ENCODE assay signal across 35 mouse cellular contexts in the genomic region with DNA sequence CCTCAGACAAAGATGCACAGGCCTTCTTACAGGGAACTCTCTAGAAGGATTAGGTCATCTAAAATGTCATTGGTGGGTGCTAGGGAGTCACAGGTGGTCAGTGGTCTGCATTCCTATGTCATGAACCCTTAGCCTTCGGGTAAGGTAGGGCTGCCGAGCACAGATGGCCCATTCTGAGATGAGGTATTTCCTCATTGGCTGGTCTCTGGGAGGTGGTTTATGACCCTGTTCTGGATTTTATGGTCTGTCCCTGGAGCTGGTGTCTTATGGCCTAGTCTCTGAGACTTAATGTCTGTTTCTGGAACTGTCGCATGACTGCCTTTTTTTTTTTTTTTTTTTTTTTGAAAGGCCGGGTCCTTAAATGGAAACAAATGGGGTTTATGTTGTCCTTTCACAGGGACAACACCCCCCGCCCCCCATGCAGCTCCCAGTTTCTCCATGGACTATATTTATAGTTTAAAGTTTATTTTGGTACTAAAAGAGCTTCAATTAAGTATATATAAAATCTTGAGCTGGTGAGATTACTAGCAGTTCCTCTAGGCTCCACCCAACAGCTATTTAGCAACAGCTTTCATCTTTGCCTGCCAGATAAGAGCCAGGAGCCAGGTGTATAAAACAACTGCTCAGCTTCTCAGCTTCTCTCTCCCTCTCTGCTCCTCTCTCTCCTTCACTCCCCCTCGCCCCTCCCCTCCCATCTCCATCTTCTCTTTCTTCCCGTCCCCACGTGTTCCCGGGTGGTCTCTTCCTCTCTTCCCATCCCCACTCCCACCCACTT. TPM values are rescaled to one million over a fixed set of nuclear protein-coding genes. Genes with fewer than 3 reads are reported as not detected.
DNase-seq lines count a peak whose midpoint lies in the region; ATAC-seq and TF ChIP-seq lines count a peak whose summit lies in the region.
"Had no signal": no experiment of that assay in that cellular context is flagged by ENCODE, and none has a peak within 500 bp of the region (broad histone marks: within the 10 kb centered on the region; RNA-seq: fewer than 3 reads in every experiment).

No protein-coding gene starts in this region.

- H3K9me3 ChIP-seq in kidney, postnatal 0 days (replicated peaks; ENCODE audit: low read length) = no peaks in the 10 kb centered on the region
- H3K9me3 ChIP-seq in kidney, embryonic 15.5 days (replicated peaks) = no peaks in the 10 kb centered on the region
- H3K9me3 ChIP-seq: hindbrain, embryonic 15.5 days; midbrain, embryonic 15.5 days; neural tube, embryonic 13.5 days had no signal

- no peak for TF ChIP-seq CTCF in kidney, postnatal 0 days (IDR thresholded peaks at IDR 0.05; ENCODE audit: low read depth)

- H3K36me3 ChIP-seq in kidney, postnatal 0 days (ENCODE audit: insufficient read depth, low read length) = no peaks in the 10 kb centered on the region
- H3K36me3 ChIP-seq in kidney, embryonic 15.5 days = no peaks in the 10 kb centered on the region
- H3K36me3 ChIP-seq: hindbrain, embryonic 15.5 days; midbrain, embryonic 15.5 days; neural tube, embryonic 13.5 days had no signal

- H3K4me3 ChIP-seq in kidney, postnatal 0 days (replicated peaks; ENCODE audit: low read depth, low read length) = no peak overlapping the region
- no peak overlapping the region for H3K4me3 ChIP-seq in kidney, embryonic 15.5 days (replicated peaks)
- H3K4me3 ChIP-seq: hindbrain, embryonic 15.5 days; midbrain, embryonic 15.5 days; neural tube, embryonic 13.5 days had no signal

- H3K9ac ChIP-seq in kidney, postnatal 0 days (ENCODE audit: low read depth, low read length) = no peak overlapping the region
- no peak overlapping the region for H3K9ac ChIP-seq in kidney, embryonic 15.5 days
- H3K9ac ChIP-seq: hindbrain, embryonic 15.5 days; midbrain, embryonic 15.5 days; neural tube, embryonic 13.5 days had no signal

- H3K27me3 ChIP-seq in kidney, postnatal 0 days (ENCODE audit: insufficient read depth, low read length) = no peaks in the 10 kb centered on the region
- no peaks in the 10 kb centered on the region for H3K27me3 ChIP-seq in kidney, embryonic 15.5 days
- H3K27me3 ChIP-seq: hindbrain, embryonic 15.5 days; midbrain, embryonic 15.5 days; neural tube, embryonic 13.5 days had no signal

- H3K27ac ChIP-seq in kidney, postnatal 0 days = no peak overlapping the region
- H3K27ac ChIP-seq in kidney, embryonic 15.5 days = no peak overlapping the region
- H3K27ac ChIP-seq: hindbrain, embryonic 15.5 days; midbrain, embryonic 15.5 days; neural tube, embryonic 13.5 days had no signal

- H3K4me1 ChIP-seq in kidney, postnatal 0 days (replicated peaks; ENCODE audit: insufficient read depth, low read length) = no peaks in the 10 kb centered on the region
- peaks cover 11% of the 10 kb centered on the region for H3K4me1 ChIP-seq in kidney, embryonic 15.5 days
- H3K4me1 ChIP-seq: hindbrain, embryonic 15.5 days; midbrain, embryonic 15.5 days; neural tube, embryonic 13.5 days had no signal

- WGBS in kidney, postnatal 0 days = 23% methylated on average over 9 of the region's 9 CpGs
- 28% methylated on average over 9 of the region's 9 CpGs for WGBS in kidney, embryonic 15.5 days
- WGBS in large intestine, adult 2 months = 9% methylated on average over 9 of the region's 9 CpGs

- peak; percentile 45 for DNase-seq in kidney, postnatal 0 days (ENCODE audit: low spot score)
- peak; percentile 52 for DNase-seq in large intestine, adult 2 months (ENCODE audit: low read depth, low spot score)
- DNase-seq in ovary, postnatal 14 days (ENCODE audit: low spot score) = no peak
- DNase-seq in adrenal gland, postnatal 10 days = no peak
- DNase-seq in adrenal gland, postnatal 14 days = no peak
- DNase-seq: B cell, adult 2 months; cerebellum, adult 11-12 months; cerebellum, postnatal 14 days; kidney, adult 11 months; kidney, postnatal 14 days; layer of hippocampus, postnatal 36 days; liver; lung, adult 18-20 months; lung, postnatal 14 days; right cerebral cortex, adult 18-20 months; right cerebral cortex, postnatal 4 days; thymus, adult 18-20 months; thymus, postnatal 4 days had no signal

- no peak overlapping the region for H3K4me2 ChIP-seq in kidney, postnatal 0 days (ENCODE audit: low read length)
- H3K4me2 ChIP-seq in kidney, embryonic 15.5 days = no peak overlapping the region
- H3K4me2 ChIP-seq: heart, embryonic 11.5 days; hindbrain, embryonic 15.5 days; midbrain, embryonic 15.5 days; neural tube, embryonic 13.5 days had no signal

- ATAC-seq in kidney, postnatal 0 days (replicated peaks; ENCODE audit: low FRiP score, low read depth) = no peak; the same call in 1 of the 2 replicates
- ATAC-seq in kidney, embryonic 15.5 days (replicated peaks; ENCODE audit: low FRiP score) = no peak; the same call in 1 of the 2 replicates
- ATAC-seq in erythroid progenitor cell, adult 5-6 weeks (replicated peaks; ENCODE audit: low FRiP score, poor library complexity, severe bottlenecking) = peak; percentile 39; the same call in 1 of the 2 replicates
- peak; percentile 47; the same call in 1 of the 2 replicates for ATAC-seq in megakaryocyte-erythroid progenitor cell, adult 5-6 weeks (replicated peaks; ENCODE audit: low FRiP score, low TSS enrichment, poor library complexity, severe bottlenecking)
- ATAC-seq: midbrain, embryonic 15.5 days had no signal

RNA-seq across cellular contexts. Expression of a gene that starts 23.7 kb away (rescaled TPM):
- 0.04 TPM in 1 of 2 replicates, not detected in the other for polyA plus RNA-seq in kidney, postnatal 0 days (2015; fragmentation: Nextera tagmentation; extraction: Ambion mirVana)
- polyA plus RNA-seq in kidney, embryonic 15.5 days (2015; fragmentation: Nextera tagmentation; extraction: Ambion mirVana) = not detected in 2 replicates
- total RNA-seq in erythroid progenitor cell, adult 5-6 weeks (2015; ENCODE audit: low replicate concordance) = not detected in 2 replicates
- not detected in 2 replicates for total RNA-seq in erythroid progenitor cell, adult 5-6 weeks (2017; ENCODE audit: low replicate concordance)
- not detected in 2 replicates for polyA plus RNA-seq in large intestine, adult 2 months (2012; rRNA removed)
- total RNA-seq in megakaryocyte-erythroid progenitor cell, adult 5-6 weeks (2014; fragmentation: Nextera tagmentation) = not detected in 2 replicates
- not detected in 2 replicates for total RNA-seq in megakaryocyte-erythroid progenitor cell, adult 5-6 weeks (2017)
- not detected for total RNA-seq in adrenal gland, postnatal 10 days (2021)
- total RNA-seq in adrenal gland, postnatal 14 days (2021) = not detected in 2 replicates
- total RNA-seq: gastrocnemius, adult 8-10 months; hematopoietic stem cell, adult 5-6 weeks; layer of hippocampus, adult 8-10 months; layer of hippocampus, postnatal 36 days; left cerebral cortex, postnatal 14 days; megakaryocyte, adult 5-6 weeks had no signal
- polyA plus RNA-seq: embryonic facial prominence, embryonic 11.5 days; forebrain, embryonic 11.5 days; gonadal fat pad, adult 2 months; heart, embryonic 11.5 days; heart, postnatal 0 days; hindbrain, embryonic 15.5 days; midbrain, embryonic 15.5 days; neural tube, embryonic 13.5 days; stomach, embryonic 16.5 days had no signal

RNA-seq across cellular contexts. Expression of a gene that starts 49.8 kb away (rescaled TPM):
- 13.1 and 13.6 TPM in 2 replicates for polyA plus RNA-seq in kidney, postnatal 0 days (2015; fragmentation: Nextera tagmentation; extraction: Ambion mirVana)
- polyA plus RNA-seq in kidney, embryonic 15.5 days (2015; fragmentation: Nextera tagmentation; extraction: Ambion mirVana) = 22.0 and 24.6 TPM in 2 replicates
- 46.5 and 50.8 TPM in 2 replicates for total RNA-seq in erythroid progenitor cell, adult 5-6 weeks (2015; ENCODE audit: low replicate concordance)
- 44.3 and 45.0 TPM in 2 replicates for total RNA-seq in erythroid progenitor cell, adult 5-6 weeks (2017; ENCODE audit: low replicate concordance)
- 15.9 and 18.8 TPM in 2 replicates for polyA plus RNA-seq in large intestine, adult 2 months (2012; rRNA removed)
- 81.6 and 83.6 TPM in 2 replicates for total RNA-seq in megakaryocyte-erythroid progenitor cell, adult 5-6 weeks (2014; fragmentation: Nextera tagmentation)
- total RNA-seq in megakaryocyte-erythroid progenitor cell, adult 5-6 weeks (2017) = 13.8 and 33.3 TPM in 2 replicates
- total RNA-seq in adrenal gland, postnatal 10 days (2021) = 10 to 100 TPM; 38.2 to 40.2 TPM
- 36.2 and 45.6 TPM in 2 replicates for total RNA-seq in adrenal gland, postnatal 14 days (2021)

RNA-seq across cellular contexts. Expression of a gene that starts 54.5 kb away (rescaled TPM):
- polyA plus RNA-seq in kidney, postnatal 0 days (2015; fragmentation: Nextera tagmentation; extraction: Ambion mirVana) = 126 and 133 TPM in 2 replicates
- polyA plus RNA-seq in kidney, embryonic 15.5 days (2015; fragmentation: Nextera tagmentation; extraction: Ambion mirVana) = 104 and 105 TPM in 2 replicates
- total RNA-seq in erythroid progenitor cell, adult 5-6 weeks (2015; ENCODE audit: low replicate concordance) = 25.2 and 46.9 TPM in 2 replicates
- 22.1 and 24.4 TPM in 2 replicates for total RNA-seq in erythroid progenitor cell, adult 5-6 weeks (2017; ENCODE audit: low replicate concordance)
- 134 and 148 TPM in 2 replicates for polyA plus RNA-seq in large intestine, adult 2 months (2012; rRNA removed)
- total RNA-seq in megakaryocyte-erythroid progenitor cell, adult 5-6 weeks (2014; fragmentation: Nextera tagmentation) = 103 and 234 TPM in 2 replicates
- total RNA-seq in megakaryocyte-erythroid progenitor cell, adult 5-6 weeks (2017) = 159 and 165 TPM in 2 replicates
- 10 to 100 TPM; 48.8 to 57.6 TPM for total RNA-seq in adrenal gland, postnatal 10 days (2021)
- total RNA-seq in adrenal gland, postnatal 14 days (2021) = 47.0 and 52.2 TPM in 2 replicates

Comparison
In these comparisons a context has a peak if more than half of its experiments do, and no peak if none do; other contexts are left out.
1. ATAC-seq: peak in erythroid progenitor cell, adult 5-6 weeks (single experiment) and megakaryocyte-erythroid progenitor cell, adult 5-6 weeks (single experiment); none in kidney, postnatal 0 days (single experiment) and kidney, embryonic 15.5 days (single experiment).
2. DNase-seq: peak in kidney, postnatal 0 days (single experiment) and large intestine, adult 2 months (single experiment); none in ovary, postnatal 14 days (single experiment), adrenal gland, postnatal 10 days (single experiment) and adrenal gland, postnatal 14 days (single experiment).